Mouse (Mus musculus): ENCODE results near the gene Macf1. TPM values are rescaled to one million over a fixed set of nuclear protein-coding genes. Genes with fewer than 3 reads are reported as not detected.
"Not testable (repeated sequence)": the region's sequence is repeated elsewhere in the genome, so short reads cannot be mapped to it uniquely, and the experiment has no call there.

Gene Macf1
- polyA plus RNA-seq, 1 experiment from 2014 or later, result 75.7 TPM

GRCm38 (mm10) chr4:123323534-123323933, 360.6 kb downstream of the Macf1 start, which contains the start of gene Oxct2a:
TSS of gene Oxct2a (minus strand) at chr4:123323634.
- ATAC-seq, result 0 out of 2 replicates have a peak, but pooled peaks have one; percentile 23
- H3K4me2 ChIP-seq (ENCODE audit: low read length), result peak within 1 kb of the TSS; percentile 48
- peak within 1 kb of the TSS; percentile 26 for H3K4me3 ChIP-seq (ENCODE audit: low read depth, low read length)
- no peaks in the 10 kb centered on the region for H3K4me1 ChIP-seq (ENCODE audit: control insufficient read depth, insufficient read depth, low read length)
- no peak within 1 kb of the TSS for H3K27ac ChIP-seq (ENCODE audit: low read length)
- no peak within 1 kb of the TSS for H3K9ac ChIP-seq (ENCODE audit: low read depth, low read length)
- peaks cover 9% of the 10 kb centered on the region for H3K27me3 ChIP-seq (ENCODE audit: control insufficient read depth, insufficient read depth, low read depth, low read length)
- no peaks in the 10 kb centered on the region for H3K36me3 ChIP-seq (ENCODE audit: control insufficient read depth, insufficient read depth, low read length)
- no peaks in the 10 kb centered on the region for H3K9me3 ChIP-seq (replicated peaks; ENCODE audit: control insufficient read depth, low read length, poor library complexity, severe bottlenecking)
- WGBS, result 19% methylated on average over 13 of the region's 13 CpGs

GRCm38 (mm10) chr4:123322910-123323309, 361.2 kb downstream of the Macf1 start:
- H3K9me3 ChIP-seq (replicated peaks; ENCODE audit: control insufficient read depth, low read length, poor library complexity, severe bottlenecking); H3K9ac ChIP-seq (ENCODE audit: low read depth, low read length); H3K4me1 ChIP-seq (ENCODE audit: control insufficient read depth, insufficient read depth, low read length); H3K36me3 ChIP-seq (ENCODE audit: control insufficient read depth, insufficient read depth, low read length); H3K27me3 ChIP-seq (ENCODE audit: control insufficient read depth, insufficient read depth, low read depth, low read length); H3K27ac ChIP-seq (ENCODE audit: low read length): not testable (repeated sequence)
- ATAC-seq, result peak; percentile 65
- WGBS, result 16% methylated on average over 17 of the region's 38 CpGs
- peak overlapping the region; percentile 48 for H3K4me2 ChIP-seq (ENCODE audit: low read length)
- H3K4me3 ChIP-seq (ENCODE audit: low read depth, low read length), result peak overlapping the region; percentile 26

GRCm38 (mm10) chr4:123314497-123314896, 369.7 kb downstream of the Macf1 start:
- Histone ChIP-seq H3K9me3 (replicated peaks; ENCODE audit: control insufficient read depth, low read length, poor library complexity, severe bottlenecking) (no peaks in the 10 kb centered on the region), H3K4me1 (ENCODE audit: control insufficient read depth, insufficient read depth, low read length) (no peaks in the 10 kb centered on the region), H3K27me3 (ENCODE audit: control insufficient read depth, insufficient read depth, low read depth, low read length) (no peaks in the 10 kb centered on the region), H3K36me3 (ENCODE audit: control insufficient read depth, insufficient read depth, low read length) (no peaks in the 10 kb centered on the region), H3K4me3 (ENCODE audit: low read depth, low read length) (no peak overlapping the region), H3K27ac (ENCODE audit: low read length) (no peak overlapping the region), H3K4me2 (ENCODE audit: low read length) (no peak overlapping the region), H3K9ac (ENCODE audit: low read depth, low read length) (no peak overlapping the region)
- ATAC-seq, result no peak
- WGBS, result 82% methylated on average over 3 of the region's 3 CpGs

GRCm38 (mm10) chr4:123313010-123313409, 371.1 kb downstream of the Macf1 start:
- Histone ChIP-seq H3K9ac (ENCODE audit: low read depth, low read length) (no peak overlapping the region), H3K4me2 (ENCODE audit: low read length) (no peak overlapping the region), H3K27ac (ENCODE audit: low read length) (no peak overlapping the region), H3K36me3 (ENCODE audit: control insufficient read depth, insufficient read depth, low read length) (no peaks in the 10 kb centered on the region), H3K4me1 (ENCODE audit: control insufficient read depth, insufficient read depth, low read length) (no peaks in the 10 kb centered on the region), H3K9me3 (replicated peaks; ENCODE audit: control insufficient read depth, low read length, poor library complexity, severe bottlenecking) (no peaks in the 10 kb centered on the region), H3K4me3 (ENCODE audit: low read depth, low read length) (no peak overlapping the region), H3K27me3 (ENCODE audit: control insufficient read depth, insufficient read depth, low read depth, low read length) (no peaks in the 10 kb centered on the region)
- 93% methylated on average over 6 of the region's 6 CpGs for WGBS
- ATAC-seq, result no peak

GRCm38 (mm10) chr4:123311845-123312244, 372.3 kb downstream of the Macf1 start:
- Histone ChIP-seq H3K27ac (ENCODE audit: low read length) (no peak overlapping the region), H3K4me2 (ENCODE audit: low read length) (no peak overlapping the region), H3K36me3 (ENCODE audit: control insufficient read depth, insufficient read depth, low read length) (no peaks in the 10 kb centered on the region), H3K9ac (ENCODE audit: low read depth, low read length) (no peak overlapping the region), H3K4me3 (ENCODE audit: low read depth, low read length) (no peak overlapping the region), H3K4me1 (ENCODE audit: control insufficient read depth, insufficient read depth, low read length) (no peaks in the 10 kb centered on the region), H3K27me3 (ENCODE audit: control insufficient read depth, insufficient read depth, low read depth, low read length) (no peaks in the 10 kb centered on the region), H3K9me3 (replicated peaks; ENCODE audit: control insufficient read depth, low read length, poor library complexity, severe bottlenecking) (no peaks in the 10 kb centered on the region)
- ATAC-seq, result no peak
- 92% methylated on average over 7 of the region's 7 CpGs for WGBS

- Histone ChIP-seq H3K4me1 (ENCODE audit: control insufficient read depth, insufficient read depth, low read length) (no peaks in the 10 kb centered on the region), H3K9ac (ENCODE audit: low read depth, low read length) (no peak overlapping the region), H3K36me3 (ENCODE audit: control insufficient read depth, insufficient read depth, low read length) (peaks cover 6% of the 10 kb centered on the region), H3K4me3 (ENCODE audit: low read depth, low read length) (no peak overlapping the region), H3K27ac (ENCODE audit: low read length) (no peak overlapping the region), H3K27me3 (ENCODE audit: control insufficient read depth, insufficient read depth, low read depth, low read length) (no peaks in the 10 kb centered on the region), H3K4me2 (ENCODE audit: low read length) (no peak overlapping the region), H3K9me3 (replicated peaks; ENCODE audit: control insufficient read depth, low read length, poor library complexity, severe bottlenecking) (no peaks in the 10 kb centered on the region)
- ATAC-seq, result no peak
- WGBS, result 45% methylated on average over 3 of the region's 3 CpGs
Measured at GRCm38 (mm10) chr4:123308292-123308691, 375.9 kb downstream of the Macf1 start.

- no peak overlapping the region for H3K9ac ChIP-seq (ENCODE audit: low read depth, low read length)
- no peaks in the 10 kb centered on the region for H3K9me3 ChIP-seq (replicated peaks; ENCODE audit: control insufficient read depth, low read length, poor library complexity, severe bottlenecking)
- WGBS, result 83% methylated on average over 10 of the region's 10 CpGs
- peaks cover 12% of the 10 kb centered on the region for H3K36me3 ChIP-seq (ENCODE audit: control insufficient read depth, insufficient read depth, low read length)
- H3K27me3 ChIP-seq (ENCODE audit: control insufficient read depth, insufficient read depth, low read depth, low read length), result no peaks in the 10 kb centered on the region
- H3K4me3 ChIP-seq (ENCODE audit: low read depth, low read length), result no peak overlapping the region
- no peak for ATAC-seq
- H3K4me2 ChIP-seq (ENCODE audit: low read length), result no peak overlapping the region
- no peak overlapping the region for H3K27ac ChIP-seq (ENCODE audit: low read length)
- no peaks in the 10 kb centered on the region for H3K4me1 ChIP-seq (ENCODE audit: control insufficient read depth, insufficient read depth, low read length)
Measured at GRCm38 (mm10) chr4:123306999-123307398, 377.2 kb downstream of the Macf1 start.

- Histone ChIP-seq H3K9me3 (replicated peaks; ENCODE audit: control insufficient read depth, low read length, poor library complexity, severe bottlenecking) (no peaks in the 10 kb centered on the region), H3K27ac (ENCODE audit: low read length) (no peak overlapping the region), H3K4me1 (ENCODE audit: control insufficient read depth, insufficient read depth, low read length) (no peaks in the 10 kb centered on the region), H3K27me3 (ENCODE audit: control insufficient read depth, insufficient read depth, low read depth, low read length) (no peaks in the 10 kb centered on the region), H3K4me2 (ENCODE audit: low read length) (no peak overlapping the region), H3K4me3 (ENCODE audit: low read depth, low read length) (no peak overlapping the region), H3K9ac (ENCODE audit: low read depth, low read length) (no peak overlapping the region), H3K36me3 (ENCODE audit: control insufficient read depth, insufficient read depth, low read length) (peaks cover 13% of the 10 kb centered on the region)
- ATAC-seq, result peak; percentile 46; the same call in 1 of the 2 replicates
- 31% methylated on average over 3 of the region's 3 CpGs for WGBS
Measured at GRCm38 (mm10) chr4:123305789-123306188, 378.4 kb downstream of the Macf1 start.

All from midbrain, embryonic 16.5 days (tissue).